Mouse (Mus musculus): ENCODE data around the gene Gm42372. TPM values are rescaled to one million over a fixed set of nuclear protein-coding genes. Genes with fewer than 3 reads are reported as not detected.

Gm42372 gene
- total and polyA plus RNA-seq, 3 experiments = 0.15 to 0.61 (median 0.47) TPM

DNA sequence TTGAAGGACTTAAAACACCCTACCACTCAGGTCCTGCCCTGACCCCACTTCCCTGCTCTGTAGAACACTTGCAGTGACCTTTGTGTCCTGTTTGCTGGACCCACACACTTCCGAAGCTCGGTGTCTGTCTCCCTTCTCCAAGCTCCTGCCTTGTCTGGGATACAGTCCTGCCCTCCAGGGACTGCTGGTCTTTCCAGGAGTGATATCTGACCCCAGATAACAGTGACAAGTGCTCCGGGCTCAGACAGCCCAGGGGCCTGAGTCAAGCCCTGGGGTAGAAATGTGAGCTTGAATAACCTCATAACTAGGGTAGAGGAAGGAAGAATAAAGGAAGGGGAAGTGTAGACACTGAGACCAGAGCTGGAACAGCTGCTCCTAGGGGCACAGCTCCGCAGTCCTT is 40.8 kb downstream of the Gm42372 start:
- in situ Hi-C loops (cut with MboI; ENCODE audit: low pct_ligation_motif_present, low pct_unique_long_range_greater_than_20kb, low sequenced_read_pairs) = no loop called here
- Histone ChIP-seq H3K36me3 (replicated peaks in 1 of 2; ENCODE audit: control insufficient read depth in 1 of 2, insufficient read depth in 1 of 2, low read length in 1 of 2) (peaks cover 47 to 62% of the 10 kb centered on the region in 2 experiments), H3K4me2 (ENCODE audit: insufficient read depth, low read depth, poor library complexity, severe bottlenecking) (no peak overlapping the region), H3K79me2 (replicated peaks; ENCODE audit: control insufficient read depth, extremely low read depth, insufficient read depth, poor library complexity, severe bottlenecking) (peaks cover 70% of the 10 kb centered on the region), H3K27ac (ENCODE audit: insufficient read depth, low read depth) (no peak overlapping the region), H3K27me3 (replicated peaks) (no peaks in the 10 kb centered on the region), H3K9ac (ENCODE audit: insufficient read depth, low read depth) (peak overlapping the region; percentile 10; the same call in 1 of the 2 replicates), H3K9me3 (replicated peaks; ENCODE audit: low read length) (no peaks in the 10 kb centered on the region), H3K4me1 (ENCODE audit: control insufficient read depth in 1 of 2, insufficient read depth in 2 of 2) (peaks cover 20 to 61% of the 10 kb centered on the region in 2 experiments), H3K4me3 (replicated peaks in 1 of 3; ENCODE audit: low read depth in 2 of 3, low read length in 2 of 3, poor library complexity in 1 of 3) (peak overlapping the region in 1 of 3 experiments; percentile 80)
- TF ChIP-seq ELF1 (IDR thresholded peaks at IDR 0.05; ENCODE audit: low read depth, low read length) (no peak), PAX5 (IDR thresholded peaks at IDR 0.05; ENCODE audit: low read length) (no peak), MAZ (IDR thresholded peaks at IDR 0.05; ENCODE audit: low read depth, low read length) (no peak), MAX (IDR thresholded peaks at IDR 0.05; ENCODE audit: low read length) (no peak), CHD1 (IDR thresholded peaks at IDR 0.05; ENCODE audit: low read depth, low read length) (no peak), NELFE (IDR thresholded peaks at IDR 0.05; ENCODE audit: low read depth, low read length) (no peak)
- no peak for DNase-seq (ENCODE audit: extremely low read depth)
- dilution Hi-C loops (cut with MboI; ENCODE audit: extremely low pct_ligation_motif_present, extremely low pct_unique_long_range_greater_than_20kb, low sequenced_read_pairs) = no loop called here

GRCm38 (mm10) chr7:17024141-17024540 is 41.3 kb downstream of the Gm42372 start:
- H3K27ac ChIP-seq (ENCODE audit: insufficient read depth, low read depth) = peak overlapping the region; percentile 50; the same call in 1 of the 2 replicates
- in situ Hi-C loops (cut with MboI; ENCODE audit: low pct_ligation_motif_present, low pct_unique_long_range_greater_than_20kb, low sequenced_read_pairs) = no loop called here
- peak overlapping the region; percentile 95 for H3K4me2 ChIP-seq (ENCODE audit: insufficient read depth, low read depth, poor library complexity, severe bottlenecking)
- H3K9ac ChIP-seq (ENCODE audit: insufficient read depth, low read depth) = peak overlapping the region; percentile 47; the same call in 1 of the 2 replicates
- H3K4me1 ChIP-seq (ENCODE audit: control insufficient read depth in 1 of 2, insufficient read depth in 2 of 2) = peaks cover 20 to 61% of the 10 kb centered on the region in 2 experiments
- DNase-seq (ENCODE audit: extremely low read depth) = no peak
- dilution Hi-C loops (cut with MboI; ENCODE audit: extremely low pct_ligation_motif_present, extremely low pct_unique_long_range_greater_than_20kb, low sequenced_read_pairs) = no loop called here
- peaks cover 3% of the 10 kb centered on the region for H3K27me3 ChIP-seq (replicated peaks)
- H3K4me3 ChIP-seq (replicated peaks in 1 of 3; ENCODE audit: low read depth in 2 of 3, low read length in 2 of 3, poor library complexity in 1 of 3) = peak overlapping the region; percentile 50 to 94 (median 80)
- no peaks in the 10 kb centered on the region for H3K9me3 ChIP-seq (replicated peaks; ENCODE audit: low read length)
- TF ChIP-seq MXI1 (IDR thresholded peaks at IDR 0.05; ENCODE audit: low read depth, low read length) (no peak), ZC3H11A (IDR thresholded peaks at IDR 0.05; ENCODE audit: low read depth, low read length) (no peak), TCF12 (IDR thresholded peaks at IDR 0.05; ENCODE audit: low read depth, low read length) (no peak), MEF2A (IDR thresholded peaks at IDR 0.05; ENCODE audit: borderline replicate concordance, low read depth, low read length) (no peak), ETS1 (conservative IDR thresholded peaks at IDR 0.05; ENCODE audit: low read depth, low read length) (no peak), NELFE (IDR thresholded peaks at IDR 0.05; ENCODE audit: low read depth, low read length) (no peak), ELF1 (IDR thresholded peaks at IDR 0.05; ENCODE audit: low read depth, low read length) (no peak), PAX5 (IDR thresholded peaks at IDR 0.05; ENCODE audit: low read length) (no peak), RAD21 (IDR thresholded peaks at IDR 0.05; ENCODE audit: low read depth, low read length) (no peak), USF1 (IDR thresholded peaks at IDR 0.05; ENCODE audit: low read depth, low read length) (no peak), MAZ (IDR thresholded peaks at IDR 0.05; ENCODE audit: low read depth, low read length) (no peak)
- peaks cover 65% of the 10 kb centered on the region for H3K79me2 ChIP-seq (replicated peaks; ENCODE audit: control insufficient read depth, extremely low read depth, insufficient read depth, poor library complexity, severe bottlenecking)
- peaks cover 46 to 57% of the 10 kb centered on the region in 2 experiments for H3K36me3 ChIP-seq (replicated peaks in 1 of 2; ENCODE audit: control insufficient read depth in 1 of 2, insufficient read depth in 1 of 2, low read length in 1 of 2)
